Mouse (Mus musculus) bone marrow, adult 2 months (tissue): ENCODE data around the gene 6430548M08Rik. TPM values are rescaled to one million over a fixed set of nuclear protein-coding genes. Genes with fewer than 3 reads are reported as not detected.

Experiments used
- H3K27ac ChIP-seq: fragments of 200-500 bp; 2 replicates; pipeline ENCODE4 v1.5.1; 2012; ENCODE audit warnings: low read depth, mild to moderate bottlenecking, control low read depth, inconsistent platforms, low read length; ENCODE audit not compliant: control insufficient read depth, poor library complexity, insufficient read depth
- H3K4me1 ChIP-seq: fragments of 200-500 bp; 2 replicates; pipeline ENCODE4 v1.6.1; 2011; ENCODE audit warnings: low read length; ENCODE audit not compliant: control insufficient read depth, insufficient read depth
- H3K4me3 ChIP-seq: fragments of 200-500 bp; replicated peaks from 2 replicates; pipeline ENCODE3; 2011; ENCODE audit warnings: mild to moderate bottlenecking, low read depth, low read length, control low read depth; ENCODE audit not compliant: control insufficient read depth
- CTCF ChIP-seq: fragments of 200-500 bp; IDR thresholded peaks from 2 replicates; pipeline ENCODE4 v1.5.1; 2011; ENCODE audit warnings: low read length, control low read depth; ENCODE audit not compliant: control insufficient read depth, insufficient read depth
- POLR2A ChIP-seq: fragments of 200-500 bp; IDR thresholded peaks from 2 replicates; pipeline ENCODE4 v1.6.1; 2011; ENCODE audit warnings: low read depth, mild to moderate bottlenecking, control low read depth, low read length, borderline replicate concordance; ENCODE audit not compliant: control insufficient read depth
- WGBS: fragments of 180-500 bp; shearing (Covaris S2); methylation state at CpG from one replicate; pipeline ENCODE4 v1.1.7; 2018; 5-methylcytosine and 5-hydroxymethylcytosine counted together
- polyA plus RNA-seq: library from polyadenylated mRNA; stranded (reverse); fragments of >200 nt; gene quantifications from 2 replicates; pipeline ENCODE4 v1.2.4, GENCODE M21; 2011; ENCODE audit warnings: low replicate concordance; ENCODE audit not compliant: missing spikeins, insufficient read depth, insufficient read length

Gene 6430548M08Rik
- polyA plus RNA-seq, 1 experiment: 78.7 TPM

DNA sequence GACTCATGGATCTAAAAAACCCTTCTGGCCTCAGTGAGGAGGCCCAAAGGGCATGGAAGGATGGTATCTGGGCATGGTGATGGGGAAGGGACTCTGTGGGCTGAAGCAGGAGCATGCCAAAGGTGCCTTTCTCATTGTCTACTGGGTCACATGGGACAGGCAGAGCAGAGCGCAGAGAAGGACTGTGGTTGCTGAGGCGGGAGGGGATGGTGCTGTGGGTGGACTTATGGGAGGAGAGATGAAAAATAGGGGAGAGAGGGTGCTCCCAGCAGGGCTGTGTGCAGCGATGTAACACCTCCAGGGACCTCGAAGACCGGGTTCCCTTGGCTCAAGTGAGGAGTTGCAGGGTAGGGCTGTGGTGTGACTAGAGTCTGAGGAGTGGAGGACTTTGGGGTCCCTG is 78.2 kb downstream of the 6430548M08Rik start:
- TF ChIP-seq CTCF (no peak), POLR2A (no peak)
- Histone ChIP-seq H3K4me3 (no peak overlapping the region), H3K27ac (no peak overlapping the region), H3K4me1 (no peaks in the 10 kb centered on the region)
- 93% methylated on average over 5 of the region's 5 CpGs for whole genome bisulfite sequencing

DNA sequence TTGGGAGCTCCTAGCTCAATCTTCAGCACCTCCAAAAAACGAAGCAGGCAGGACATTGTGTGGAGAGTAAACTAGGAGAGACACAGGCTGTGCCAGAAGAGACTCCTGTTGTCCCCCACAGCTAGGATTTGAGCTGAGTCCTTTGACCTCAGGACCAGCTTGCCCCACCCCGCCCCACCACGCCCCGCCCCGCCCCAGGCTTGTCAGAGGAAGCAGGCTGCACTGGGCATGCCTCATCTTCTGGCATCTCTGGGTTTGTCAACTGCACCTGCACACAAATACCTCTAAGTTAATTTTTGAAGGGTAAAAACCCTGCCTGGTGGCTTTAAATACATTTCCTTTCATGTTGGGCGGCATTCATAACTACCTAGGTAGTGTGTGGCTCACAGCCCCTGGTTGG is 87.4 kb downstream of the 6430548M08Rik start:
- TF ChIP-seq POLR2A (no peak), CTCF (no peak)
- Histone ChIP-seq H3K4me3 (no peak overlapping the region), H3K4me1 (no peaks in the 10 kb centered on the region), H3K27ac (no peak overlapping the region)
- WGBS: 66% methylated on average over 6 of the region's 6 CpGs

DNA sequence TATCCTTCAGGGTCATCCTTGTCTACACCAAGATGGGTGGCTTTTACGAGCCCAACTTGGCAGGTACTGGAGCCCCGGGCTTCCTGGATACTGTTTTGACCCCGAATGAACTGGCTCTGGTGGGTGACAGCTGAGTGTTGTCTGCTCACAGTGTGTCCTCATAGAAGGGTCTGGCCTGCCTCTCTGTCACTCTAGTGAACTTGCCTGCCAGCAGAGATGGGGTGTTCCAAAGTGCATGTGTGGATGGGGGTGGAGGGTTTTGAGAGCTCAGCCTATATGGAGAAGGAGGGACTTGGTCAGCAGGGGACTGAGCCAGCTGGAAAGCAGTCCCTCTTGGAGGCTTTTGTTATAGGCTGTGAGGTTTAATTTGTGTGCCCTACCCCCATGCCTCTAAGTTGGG is 88.6 kb downstream of the 6430548M08Rik start:
- Histone ChIP-seq H3K4me3 (no peak overlapping the region), H3K27ac (no peak overlapping the region), H3K4me1 (no peaks in the 10 kb centered on the region)
- 60% methylated on average over 3 of the region's 3 CpGs for WGBS
- no peak for TF ChIP-seq CTCF
- TF ChIP-seq POLR2A: no peak

DNA sequence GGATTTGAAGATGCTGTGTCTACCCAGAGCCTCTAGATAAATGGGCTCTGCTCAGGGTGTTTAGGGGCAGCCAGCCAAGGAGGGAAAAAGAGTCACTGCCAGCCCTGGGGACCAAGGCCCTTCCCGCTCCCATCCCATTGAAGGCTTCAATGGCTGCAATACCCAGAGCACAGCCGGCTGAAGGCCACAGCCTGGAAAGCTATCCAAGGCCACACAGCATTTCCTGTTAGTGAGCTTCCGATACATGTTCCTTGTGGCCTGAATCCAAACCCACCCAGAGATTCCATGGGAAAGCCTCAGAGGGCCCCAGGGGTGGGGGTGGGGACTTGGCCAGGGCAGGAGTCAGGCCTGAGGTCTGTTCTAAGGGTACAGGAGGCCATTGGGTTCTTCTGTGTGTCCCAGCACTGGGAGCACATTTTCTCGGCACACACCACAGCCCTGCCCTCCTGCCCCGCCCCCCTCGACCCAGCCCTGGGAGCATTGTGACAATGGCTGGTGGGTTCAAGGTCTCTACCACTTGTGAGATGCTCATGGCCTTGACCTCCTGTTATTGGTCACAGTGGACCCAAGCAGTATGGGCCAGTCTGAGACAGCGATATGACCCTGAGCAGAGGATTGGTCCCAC is 90.9 kb downstream of the 6430548M08Rik start:
- WGBS: 86% methylated on average over 7 of the region's 7 CpGs
- H3K4me3 ChIP-seq: no peak overlapping the region
- no peak overlapping the region for H3K27ac ChIP-seq
- TF ChIP-seq CTCF: no peak
- TF ChIP-seq POLR2A: no peak
- H3K4me1 ChIP-seq: no peaks in the 10 kb centered on the region

DNA sequence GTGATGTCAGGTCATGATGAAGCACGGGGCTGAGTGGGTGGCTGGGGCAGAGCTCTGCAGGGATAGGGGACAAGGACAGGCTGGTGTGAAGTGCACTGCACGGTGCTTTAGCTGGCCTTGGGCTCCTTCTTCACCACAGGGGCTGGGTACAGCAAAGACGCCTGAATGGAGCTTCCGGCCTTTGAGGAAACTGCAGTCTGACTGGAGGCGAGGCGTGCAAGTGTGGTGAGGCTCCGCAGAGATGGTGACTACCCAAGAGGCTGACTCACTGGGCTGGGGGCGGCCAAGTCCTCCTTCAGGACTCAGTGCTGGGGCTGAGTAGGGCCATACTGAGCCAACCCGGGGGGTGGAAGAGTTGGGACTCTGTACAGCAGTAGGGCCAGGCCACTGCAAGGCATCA is 92.0 kb downstream of the 6430548M08Rik start:
- Histone ChIP-seq H3K4me1 (no peaks in the 10 kb centered on the region), H3K27ac (no peak overlapping the region), H3K4me3 (no peak overlapping the region)
- 60% methylated on average over 9 of the region's 9 CpGs for WGBS
- no peak for TF ChIP-seq POLR2A
- no peak for TF ChIP-seq CTCF

DNA sequence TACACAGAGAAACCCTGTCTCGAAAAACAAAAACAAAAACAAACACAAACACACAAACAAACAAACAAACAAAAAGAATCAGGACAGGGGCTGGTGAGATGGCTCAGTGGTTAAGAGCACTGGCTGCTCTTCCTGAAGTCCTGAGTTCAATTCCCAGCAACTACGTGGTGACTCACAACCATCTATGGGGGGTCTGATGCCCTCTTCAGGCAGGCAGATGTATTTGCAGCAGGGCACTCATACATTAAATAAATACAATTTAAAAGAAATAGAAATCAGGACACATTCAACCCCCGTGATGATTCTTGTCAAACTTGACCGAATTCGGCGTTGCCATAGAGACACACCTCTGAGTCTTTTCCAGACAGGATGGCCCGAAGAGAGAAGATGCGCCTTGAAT is 93.4 kb downstream of the 6430548M08Rik start:
- Histone ChIP-seq H3K27ac (no peak overlapping the region), H3K4me1 (no peaks in the 10 kb centered on the region), H3K4me3 (no peak overlapping the region)
- TF ChIP-seq CTCF (no peak), POLR2A (no peak)
- WGBS: 79% methylated on average over 8 of the region's 8 CpGs

DNA sequence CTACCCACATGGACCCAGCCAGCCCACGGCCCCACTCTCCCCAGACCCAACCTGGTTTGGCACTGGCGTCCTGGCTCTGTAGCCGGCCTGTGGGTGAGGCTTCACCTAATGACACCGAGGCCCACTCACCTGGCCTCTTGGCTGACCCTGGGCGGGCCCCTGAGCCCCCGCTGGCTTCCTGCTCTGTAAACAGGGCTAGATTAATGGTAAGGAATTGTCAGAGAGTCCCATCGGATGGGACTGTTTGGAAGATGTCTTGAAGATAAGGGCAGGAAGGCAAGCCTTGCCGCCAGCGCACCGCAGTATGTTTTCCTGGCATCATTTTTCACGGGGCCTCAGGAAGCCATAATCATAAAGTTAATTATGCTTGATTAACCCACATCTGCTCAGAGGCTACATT is 94.2 kb downstream of the 6430548M08Rik start:
- TF ChIP-seq POLR2A: no peak
- TF ChIP-seq CTCF: no peak
- no peak overlapping the region for H3K27ac ChIP-seq
- no peaks in the 10 kb centered on the region for H3K4me1 ChIP-seq
- H3K4me3 ChIP-seq: no peak overlapping the region
- WGBS: 69% methylated on average over 11 of the region's 11 CpGs

DNA sequence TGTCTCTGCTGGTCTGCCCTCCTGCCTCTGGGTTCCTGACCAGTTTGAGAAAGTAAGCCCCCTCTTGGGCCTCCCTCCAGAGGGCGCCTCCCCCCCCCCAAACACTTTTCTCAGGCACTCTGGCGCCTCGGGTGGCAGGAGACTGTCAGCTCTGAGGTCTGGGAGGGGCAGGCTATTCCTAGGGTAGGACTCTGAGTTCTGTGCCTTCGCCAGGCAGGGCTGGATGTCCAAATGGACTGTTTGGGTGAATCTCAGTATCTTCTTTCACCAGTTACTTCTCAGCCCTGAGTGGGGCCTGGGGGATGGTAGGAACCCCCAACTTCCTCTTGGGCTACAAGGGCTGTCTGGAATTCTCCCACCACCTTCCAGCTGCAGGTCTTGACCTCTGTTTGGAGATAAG is 97.4 kb downstream of the 6430548M08Rik start:
- H3K27ac ChIP-seq: no peak overlapping the region
- H3K4me1 ChIP-seq: no peaks in the 10 kb centered on the region; the same call in 1 of the 2 replicates
- no peak overlapping the region for H3K4me3 ChIP-seq
- TF ChIP-seq POLR2A (no peak), CTCF (no peak)
- WGBS: 13% methylated on average over 4 of the region's 4 CpGs

DNA sequence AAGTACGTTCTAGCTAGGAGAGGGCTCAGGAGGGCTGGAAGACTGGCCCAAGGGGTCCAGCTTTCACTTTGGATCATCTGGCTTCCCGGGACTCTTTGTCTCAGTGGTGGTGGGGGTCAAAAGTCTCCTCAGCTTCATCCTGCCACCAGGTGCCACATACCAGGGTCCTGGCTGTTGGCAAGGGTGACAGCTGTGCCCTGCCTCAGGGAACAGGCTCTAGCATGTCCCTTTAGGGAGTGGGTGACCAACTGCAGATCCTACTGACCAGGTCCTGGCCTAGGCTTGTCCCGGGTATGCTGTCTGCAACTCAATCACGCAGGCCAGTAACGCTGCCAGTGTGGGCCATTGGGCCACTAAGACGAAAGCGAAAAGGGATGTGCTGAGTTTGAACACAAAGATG is 98.6 kb downstream of the 6430548M08Rik start:
- 82% methylated on average over 7 of the region's 7 CpGs for WGBS
- Histone ChIP-seq H3K4me1 (no peaks in the 10 kb centered on the region; the same call in none of the 2 replicates), H3K4me3 (no peak overlapping the region), H3K27ac (no peak overlapping the region)
- no peak for TF ChIP-seq CTCF
- TF ChIP-seq POLR2A: no peak
